Mouse (Mus musculus) hindbrain, embryonic 11.5 days (tissue): Measurements from ENCODE around the gene E2f1. TPM values are rescaled to one million over a fixed set of nuclear protein-coding genes. Genes with fewer than 3 reads are reported as not detected.

Experiments used
- ATAC-seq: fragments of 200-750 bp; cut with Nextera tagmentation; 2 replicates; pipeline ENCODE4 v1.8.0; 2017; ENCODE audit warnings: mild to moderate bottlenecking, moderate TSS enrichment, moderate library complexity; ENCODE audit not compliant: low FRiP score
- DNase-seq: peaks from one replicate; pipeline ENCODE4 v3.0.0-alpha.2; 2015; ENCODE audit warnings: low spot score
- H3K27ac ChIP-seq: fragments of 300-500 bp; sonication (generic); 2 replicates; pipeline ENCODE4 v1.5.1; 2014; ENCODE audit warnings: mild to moderate bottlenecking, low read depth, low read length
- H3K27me3 ChIP-seq: fragments of 300-500 bp; sonication (generic); 2 replicates; pipeline ENCODE4 v1.6.1; 2014; ENCODE audit warnings: mild to moderate bottlenecking, low read length, moderate library complexity, mixed read lengths; ENCODE audit not compliant: control insufficient read depth, insufficient read depth
- H3K36me3 ChIP-seq: fragments of 300-500 bp; sonication (generic); 2 replicates; pipeline ENCODE4 v1.6.1; 2014; ENCODE audit warnings: mild to moderate bottlenecking, low read length, moderate library complexity, mixed read lengths; ENCODE audit not compliant: control insufficient read depth, insufficient read depth
- H3K4me1 ChIP-seq: fragments of 300-500 bp; sonication (generic); replicated peaks from 2 replicates; pipeline ENCODE4 v1.6.1; 2014; ENCODE audit warnings: low read length, mixed read lengths; ENCODE audit not compliant: control insufficient read depth, insufficient read depth
- H3K4me2 ChIP-seq: fragments of 300-500 bp; sonication (generic); replicated peaks from 2 replicates; pipeline ENCODE4 v1.6.1; 2014; ENCODE audit warnings: mild to moderate bottlenecking, low read depth, low read length
- H3K4me3 ChIP-seq: fragments of 300-500 bp; sonication (generic); 2 replicates; pipeline ENCODE4 v1.5.1; 2014; ENCODE audit warnings: low read depth, low read length
- H3K9ac ChIP-seq: fragments of 300-500 bp; sonication (generic); 2 replicates; pipeline ENCODE4 v1.6.1; 2014; ENCODE audit warnings: low read depth, low read length
- H3K9me3 ChIP-seq: fragments of 300-500 bp; sonication (generic); 2 replicates; pipeline ENCODE4 v1.6.1; 2016; ENCODE audit warnings: low read length; ENCODE audit not compliant: control insufficient read depth
- WGBS: fragments of 180-500 bp; shearing (Covaris S2); extraction: QIAGEN DNeasy Blood & Tissue Kit; methylation state at CpG from one replicate; pipeline ENCODE4 v1.1.7; 2014; 5-methylcytosine and 5-hydroxymethylcytosine counted together
- polyA plus RNA-seq: library from polyadenylated mRNA; unstranded; fragments of >200 nt; fragmentation: Nextera tagmentation; extraction: Ambion mirVana; gene quantifications from 2 replicates; pipeline ENCODE4 v1.2.1, GENCODE M21; 2014

E2f1 gene
- polyA plus RNA-seq, 1 experiment from 2014 or later = 13.0 TPM

GRCm38 (mm10) chr2:154565562-154565961 is 4.1 kb downstream of the E2f1 start:
- no peak overlapping the region for H3K4me2 ChIP-seq
- no peaks in the 10 kb centered on the region for H3K27me3 ChIP-seq
- 0 out of 2 replicates have a peak, but pooled peaks cover 2% of the 10 kb centered on the region for H3K36me3 ChIP-seq
- DNase-seq (no peak), ATAC-seq (no peak)
- no peaks in the 10 kb centered on the region for H3K9me3 ChIP-seq
- H3K4me1 ChIP-seq = peaks cover 12% of the 10 kb centered on the region
- no peak overlapping the region; the same call in 1 of the 2 replicates for H3K27ac ChIP-seq
- no peak overlapping the region for H3K9ac ChIP-seq
- H3K4me3 ChIP-seq = no peak overlapping the region
- 80% methylated on average over 3 of the region's 3 CpGs for WGBS

GRCm38 (mm10) chr2:154563612-154564170 is 6.0 kb downstream of the E2f1 start:
- Histone ChIP-seq H3K36me3 (0 out of 2 replicates have a peak, but pooled peaks cover 2% of the 10 kb centered on the region), H3K27me3 (no peaks in the 10 kb centered on the region), H3K9me3 (no peaks in the 10 kb centered on the region), H3K4me1 (peaks cover 12% of the 10 kb centered on the region), H3K4me3 (no peak overlapping the region), H3K27ac (no peak overlapping the region), H3K9ac (no peak overlapping the region), H3K4me2 (no peak overlapping the region)
- 92% methylated on average over 22 of the region's 22 CpGs for WGBS
- DNase-seq (no peak), ATAC-seq (no peak)

- H3K4me2 ChIP-seq = peak within 1 kb of the TSS; percentile 39
- ATAC-seq = peak; percentile 78
- 4% methylated on average over 34 of the region's 34 CpGs for WGBS
- peak within 1 kb of the TSS; percentile 34; the same call in 1 of the 2 replicates for H3K27ac ChIP-seq
- H3K9ac ChIP-seq = peak within 1 kb of the TSS; percentile 19
- H3K36me3 ChIP-seq = 0 out of 2 replicates have a peak, but pooled peaks cover 2% of the 10 kb centered on the region
- H3K27me3 ChIP-seq = no peaks in the 10 kb centered on the region
- peak; percentile 62 for DNase-seq
- H3K4me1 ChIP-seq = peaks cover 6% of the 10 kb centered on the region; the same call in 1 of the 2 replicates
- H3K9me3 ChIP-seq = no peaks in the 10 kb centered on the region
- H3K4me3 ChIP-seq = peak within 1 kb of the TSS; percentile 30
Measured at GRCm38 (mm10) chr2:154558264-154559039, 11.2 kb downstream of the E2f1 start, which contains the start of gene Necab3. Gene Necab3 (minus strand): TSS chr2:154558890.

GRCm38 (mm10) chr2:154557184-154557832 is 12.4 kb downstream of the E2f1 start:
- 53% methylated on average over 5 of the region's 5 CpGs for WGBS
- H3K4me2 ChIP-seq = no peak overlapping the region
- no peaks in the 10 kb centered on the region for H3K36me3 ChIP-seq
- H3K9ac ChIP-seq = no peak overlapping the region
- H3K4me3 ChIP-seq = no peak overlapping the region
- DNase-seq (peak; percentile 30), ATAC-seq (no peak)
- peaks cover 1% of the 10 kb centered on the region; the same call in 1 of the 2 replicates for H3K27me3 ChIP-seq
- no peaks in the 10 kb centered on the region for H3K9me3 ChIP-seq
- no peak overlapping the region for H3K27ac ChIP-seq
- peaks cover 7% of the 10 kb centered on the region; the same call in 1 of the 2 replicates for H3K4me1 ChIP-seq

GRCm38 (mm10) chr2:154555235-154555634 is 14.5 kb downstream of the E2f1 start:
- H3K27me3 ChIP-seq = peaks cover 12% of the 10 kb centered on the region; the same call in 1 of the 2 replicates
- DNase-seq (no peak), ATAC-seq (no peak)
- no peak overlapping the region for H3K4me3 ChIP-seq
- H3K36me3 ChIP-seq = no peaks in the 10 kb centered on the region
- no peak overlapping the region for H3K9ac ChIP-seq
- no peaks in the 10 kb centered on the region for H3K9me3 ChIP-seq
- H3K4me1 ChIP-seq = peaks cover 12% of the 10 kb centered on the region; the same call in 1 of the 2 replicates
- H3K4me2 ChIP-seq = no peak overlapping the region
- no peak overlapping the region for H3K27ac ChIP-seq
- 80% methylated on average over 6 of the region's 6 CpGs for WGBS

GRCm38 (mm10) chr2:154552424-154552907 is 17.2 kb downstream of the E2f1 start:
- H3K27me3 ChIP-seq = peaks cover 12% of the 10 kb centered on the region; the same call in 1 of the 2 replicates
- DNase-seq (peak; percentile 75), ATAC-seq (peak; percentile 25; the same call in 1 of the 2 replicates)
- 29% methylated on average over 27 of the region's 27 CpGs for WGBS
- H3K27ac ChIP-seq = no peak overlapping the region
- no peaks in the 10 kb centered on the region for H3K36me3 ChIP-seq
- 0 out of 2 replicates have a peak overlapping the region, but pooled peaks have one; percentile 12 for H3K9ac ChIP-seq
- no peaks in the 10 kb centered on the region for H3K9me3 ChIP-seq
- 0 out of 2 replicates have a peak overlapping the region, but pooled peaks have one; percentile 22 for H3K4me2 ChIP-seq
- peaks cover 9% of the 10 kb centered on the region; the same call in 1 of the 2 replicates for H3K4me1 ChIP-seq
- H3K4me3 ChIP-seq = no peak overlapping the region

- peak; percentile 29 for DNase-seq
- Histone ChIP-seq H3K36me3 (no peaks in the 10 kb centered on the region), H3K4me2 (peak overlapping the region; percentile 22; the same call in 1 of the 2 replicates), H3K9me3 (no peaks in the 10 kb centered on the region), H3K9ac (no peak overlapping the region), H3K4me3 (no peak overlapping the region), H3K27ac (no peak overlapping the region), H3K4me1 (peaks cover 9% of the 10 kb centered on the region; the same call in 1 of the 2 replicates), H3K27me3 (peaks cover 12% of the 10 kb centered on the region; the same call in 1 of the 2 replicates)
- ATAC-seq = no peak
- WGBS = 42% methylated on average over 21 of the region's 21 CpGs
Measured at GRCm38 (mm10) chr2:154551927-154552326, 17.8 kb downstream of the E2f1 start.

- 88% methylated on average over 4 of the region's 4 CpGs for WGBS
- DNase-seq = no peak
- Histone ChIP-seq H3K4me1 (peaks cover 9% of the 10 kb centered on the region; the same call in 1 of the 2 replicates), H3K9me3 (no peaks in the 10 kb centered on the region), H3K9ac (0 out of 2 replicates have a peak within 1 kb of the TSS, but pooled peaks have one; percentile 12), H3K36me3 (no peaks in the 10 kb centered on the region), H3K4me2 (peak within 1 kb of the TSS; percentile 22; the same call in 1 of the 2 replicates), H3K27me3 (peaks cover 12% of the 10 kb centered on the region; the same call in 1 of the 2 replicates), H3K4me3 (no peak within 1 kb of the TSS), H3K27ac (no peak within 1 kb of the TSS)
- no peak for ATAC-seq
Measured at GRCm38 (mm10) chr2:154551476-154551875, 18.2 kb downstream of the E2f1 start, which contains the start of gene Actl10. Gene Actl10 (plus strand): TSS chr2:154551776.
